Mouse (Mus musculus) frontal cortex, postnatal 10 days (tissue): ENCODE results near the gene Atp9a.

Source experiments
- DNase-seq, 2 experiments: peaks; one replicate each; pipeline ENCODE4 v3.0.0; 2022; ENCODE audit warnings: low spot score in 2 of 2, mixed read lengths in 1 of 2

Atp9a gene

GRCm38 (mm10) chr2:168600750-168601490, 141.3 kb downstream of the Atp9a start:
- DNase-seq = peak; percentile 40 to 64

- no peak for DNase-seq
Observed at GRCm38 (mm10) chr2:168595693-168596092, 146.5 kb downstream of the Atp9a start.

- no peak for DNase-seq
Observed at GRCm38 (mm10) chr2:168593676-168594075, 148.5 kb downstream of the Atp9a start.

GRCm38 (mm10) chr2:168593004-168593403, 149.2 kb downstream of the Atp9a start:
- no peak for DNase-seq

GRCm38 (mm10) chr2:168591076-168591475, 151.1 kb downstream of the Atp9a start:
- no peak for DNase-seq

- DNase-seq = no peak
Observed at GRCm38 (mm10) chr2:168590556-168590955, 151.7 kb downstream of the Atp9a start.

GRCm38 (mm10) chr2:168590168-168590551, 152.0 kb downstream of the Atp9a start:
- DNase-seq = no peak

GRCm38 (mm10) chr2:168589368-168590167, 152.6 kb downstream of the Atp9a start:
- DNase-seq = no peak

- no peak for DNase-seq
Observed at GRCm38 (mm10) chr2:168588591-168589367, 153.4 kb downstream of the Atp9a start.

- no peak for DNase-seq
Observed at GRCm38 (mm10) chr2:168587159-168587558, 155.1 kb downstream of the Atp9a start.

- no peak for DNase-seq
Observed at GRCm38 (mm10) chr2:168586512-168586911, 155.7 kb downstream of the Atp9a start.

GRCm38 (mm10) chr2:168584857-168585256, 157.4 kb downstream of the Atp9a start:
- DNase-seq = no peak
